Comparison of ENCODE assay signal across 9 mouse cellular contexts in genomic region chr1:7777191-7778044, GRCm38 (mm10).
DNase-seq lines count a peak whose midpoint lies in the region; ATAC-seq and TF ChIP-seq lines count a peak whose summit lies in the region.
"Had no signal": no experiment of that assay in that cellular context is flagged by ENCODE, and none has a peak within 500 bp of the region (broad histone marks: within the 10 kb centered on the region; RNA-seq: fewer than 3 reads in every experiment).

No protein-coding gene starts in this region.

- no peaks in the 10 kb centered on the region for H3K27me3 ChIP-seq in heart, embryonic 15.5 days
- no peaks in the 10 kb centered on the region for H3K27me3 ChIP-seq in embryonic facial prominence, embryonic 12.5 days
- H3K27me3 ChIP-seq in intestine, embryonic 15.5 days (replicated peaks): no peaks in the 10 kb centered on the region
- H3K27me3 ChIP-seq in midbrain, postnatal 0 days (ENCODE audit: insufficient read depth, low read length): no peaks in the 10 kb centered on the region

- H3K4me2 ChIP-seq in heart, embryonic 15.5 days: peak overlapping the region; percentile 36
- H3K4me2 ChIP-seq in embryonic facial prominence, embryonic 12.5 days (replicated peaks): peak overlapping the region; percentile 29
- peak overlapping the region; percentile 33; the same call in 1 of the 2 replicates for H3K4me2 ChIP-seq in intestine, embryonic 15.5 days (replicated peaks)
- H3K4me2 ChIP-seq in midbrain, postnatal 0 days (ENCODE audit: low read depth, low read length, poor library complexity, severe bottlenecking): no peak overlapping the region

- ATAC-seq in heart, embryonic 15.5 days (replicated peaks; ENCODE audit: insufficient number of reproducible peaks, insufficient read depth, low FRiP score, low read depth): peak; percentile 80
- ATAC-seq in embryonic facial prominence, embryonic 12.5 days (ENCODE audit: insufficient number of reproducible peaks, insufficient read depth, low FRiP score, low TSS enrichment): peak; percentile 72
- ATAC-seq in intestine, embryonic 15.5 days: peak; percentile 93
- ATAC-seq in midbrain, postnatal 0 days (ENCODE audit: low FRiP score): peak; percentile 25; the same call in 1 of the 2 replicates

- DNase-seq in heart, adult 18-20 months: no peak
- no peak for DNase-seq in midbrain, postnatal 0 days (ENCODE audit: low spot score)
- no peak for DNase-seq in right cerebral cortex, postnatal 10 days (ENCODE audit: low spot score in 2 of 2)
- DNase-seq in urinary bladder, postnatal 36 days (ENCODE audit: low spot score in 2 of 2): no peak
- no peak for DNase-seq in left cerebral cortex, adult 8-10 months (ENCODE audit: low spot score in 2 of 2)

- no peaks in the 10 kb centered on the region for H3K36me3 ChIP-seq in heart, embryonic 15.5 days
- no peaks in the 10 kb centered on the region for H3K36me3 ChIP-seq in embryonic facial prominence, embryonic 12.5 days
- no peaks in the 10 kb centered on the region for H3K36me3 ChIP-seq in intestine, embryonic 15.5 days
- no peaks in the 10 kb centered on the region for H3K36me3 ChIP-seq in midbrain, postnatal 0 days (ENCODE audit: insufficient read depth, low read length)

- no peak overlapping the region for H3K4me3 ChIP-seq in heart, embryonic 15.5 days
- H3K4me3 ChIP-seq in embryonic facial prominence, embryonic 12.5 days: no peak overlapping the region
- H3K4me3 ChIP-seq in intestine, embryonic 15.5 days (replicated peaks): no peak overlapping the region
- no peak overlapping the region for H3K4me3 ChIP-seq in midbrain, postnatal 0 days (ENCODE audit: low read depth, low read length)
- H3K4me3 ChIP-seq: myocyte had no signal

- no peak overlapping the region for H3K9ac ChIP-seq in heart, embryonic 15.5 days
- no peak overlapping the region for H3K9ac ChIP-seq in embryonic facial prominence, embryonic 12.5 days
- no peak overlapping the region for H3K9ac ChIP-seq in intestine, embryonic 15.5 days
- no peak overlapping the region for H3K9ac ChIP-seq in midbrain, postnatal 0 days (replicated peaks; ENCODE audit: low read length, poor library complexity, severe bottlenecking)

- H3K4me1 ChIP-seq in heart, embryonic 15.5 days (replicated peaks): peaks cover 13% of the 10 kb centered on the region
- H3K4me1 ChIP-seq in embryonic facial prominence, embryonic 12.5 days: peaks cover 7% of the 10 kb centered on the region; the same call in 1 of the 2 replicates
- H3K4me1 ChIP-seq in intestine, embryonic 15.5 days (replicated peaks): 0 out of 2 replicates have a peak, but pooled peaks cover 8% of the 10 kb centered on the region
- H3K4me1 ChIP-seq in midbrain, postnatal 0 days (ENCODE audit: insufficient read depth, low read length): no peaks in the 10 kb centered on the region

- WGBS in heart, embryonic 15.5 days: 6% methylated on average over 11 of the region's 11 CpGs
- 12% methylated on average over 11 of the region's 11 CpGs for WGBS in embryonic facial prominence, embryonic 12.5 days
- WGBS in intestine, embryonic 15.5 days: 7% methylated on average over 11 of the region's 11 CpGs
- WGBS in midbrain, postnatal 0 days: 7% methylated on average over 11 of the region's 11 CpGs

- peak overlapping the region; percentile 65 for H3K27ac ChIP-seq in heart, embryonic 15.5 days
- no peak overlapping the region for H3K27ac ChIP-seq in embryonic facial prominence, embryonic 12.5 days
- no peak overlapping the region for H3K27ac ChIP-seq in intestine, embryonic 15.5 days
- H3K27ac ChIP-seq in midbrain, postnatal 0 days (ENCODE audit: low read depth, low read length): no peak overlapping the region

- H3K9me3 ChIP-seq in heart, embryonic 15.5 days (replicated peaks): no peaks in the 10 kb centered on the region
- no peaks in the 10 kb centered on the region for H3K9me3 ChIP-seq in embryonic facial prominence, embryonic 12.5 days
- H3K9me3 ChIP-seq in intestine, embryonic 15.5 days: no peaks in the 10 kb centered on the region
- no peaks in the 10 kb centered on the region for H3K9me3 ChIP-seq in midbrain, postnatal 0 days (ENCODE audit: low read length)

- no peak for TF ChIP-seq CTCF in midbrain, postnatal 0 days (IDR thresholded peaks at IDR 0.05)

Comparison
In these comparisons a context has a peak if more than half of its experiments do, and no peak if none do; other contexts are left out.
1. ATAC-seq: peak in every context shown above with its lines; median percentile 93 in intestine, embryonic 15.5 days; 80 in heart, embryonic 15.5 days; 72 in embryonic facial prominence, embryonic 12.5 days; 25 in midbrain, postnatal 0 days.